Mouse (Mus musculus) stomach, embryonic 16.5 days (tissue): ENCODE results near the gene H3f3b. TPM values are rescaled to one million over a fixed set of nuclear protein-coding genes. Genes with fewer than 3 reads are reported as not detected.

Experiments
- ATAC-seq: fragments of 200-750 bp; cut with Nextera tagmentation; 2 replicates; pipeline ENCODE4 v1.8.0; 2017; ENCODE audit warnings: moderate number of reproducible peaks, moderate TSS enrichment; ENCODE audit not compliant: insufficient read depth, low FRiP score
- H3K27ac ChIP-seq: fragments of 300-500 bp; sonication (generic); 2 replicates; pipeline ENCODE4 v1.5.1; 2014; ENCODE audit warnings: low read length
- H3K27me3 ChIP-seq: fragments of 300-500 bp; sonication (generic); 2 replicates; pipeline ENCODE4 v1.6.1; 2014; ENCODE audit warnings: low read length, control low read depth, mixed read lengths; ENCODE audit not compliant: control insufficient read depth, insufficient read depth
- H3K36me3 ChIP-seq: fragments of 300-500 bp; sonication (generic); 2 replicates; pipeline ENCODE4 v1.6.1; 2014; ENCODE audit warnings: low read length; ENCODE audit not compliant: control insufficient read depth, insufficient read depth
- H3K4me1 ChIP-seq: fragments of 300-500 bp; sonication (generic); 2 replicates; pipeline ENCODE4 v1.6.1; 2014; ENCODE audit warnings: low read length, control low read depth, mixed read lengths; ENCODE audit not compliant: control insufficient read depth, insufficient read depth
- H3K4me2 ChIP-seq: fragments of 300-500 bp; sonication (generic); 2 replicates; pipeline ENCODE4 v1.6.1; 2014; ENCODE audit warnings: low read depth, low read length, mixed read lengths
- H3K4me3 ChIP-seq: fragments of 300-500 bp; sonication (generic); replicated peaks from 2 replicates; pipeline ENCODE4 v1.5.1; 2014; ENCODE audit warnings: mild to moderate bottlenecking, low read length
- H3K9ac ChIP-seq: fragments of 300-500 bp; sonication (generic); 2 replicates; pipeline ENCODE4 v1.6.1; 2014; ENCODE audit warnings: low read length
- H3K9me3 ChIP-seq: fragments of 300-500 bp; sonication (generic); replicated peaks from 2 replicates; pipeline ENCODE4 v1.6.1; 2016; ENCODE audit warnings: low read length, control low read depth; ENCODE audit not compliant: control insufficient read depth
- WGBS: fragments of 180-500 bp; shearing (Covaris S2); extraction: QIAGEN DNeasy Blood & Tissue Kit; methylation state at CpG from one replicate; pipeline ENCODE4 v1.1.7; 2014; 5-methylcytosine and 5-hydroxymethylcytosine counted together
- polyA plus RNA-seq: library from polyadenylated mRNA; unstranded; fragments of >200 nt; fragmentation: Nextera tagmentation; extraction: Ambion mirVana; gene quantifications from 2 replicates; pipeline ENCODE4 v1.2.1, GENCODE M21; 2015

The H3f3b gene
- polyA plus RNA-seq, 1 experiment from 2014 or later = 1,592 TPM

- no peak for ATAC-seq
- Histone ChIP-seq H3K4me1 (no peaks in the 10 kb centered on the region), H3K9ac (0 out of 2 replicates have a peak overlapping the region, but pooled peaks have one; percentile 16), H3K4me2 (no peak overlapping the region), H3K27ac (no peak overlapping the region), H3K36me3 (peaks cover 8% of the 10 kb centered on the region; the same call in 1 of the 2 replicates), H3K9me3 (no peaks in the 10 kb centered on the region), H3K27me3 (no peaks in the 10 kb centered on the region), H3K4me3 (no peak overlapping the region)
- 66% methylated on average over 13 of the region's 13 CpGs for WGBS
Observed at GRCm38 (mm10) chr11:116063562-116063961, 35.8 kb upstream of the H3f3b start.

- Histone ChIP-seq H3K4me2 (no peak overlapping the region), H3K9me3 (no peaks in the 10 kb centered on the region), H3K4me3 (no peak overlapping the region), H3K36me3 (peaks cover 11% of the 10 kb centered on the region), H3K9ac (no peak overlapping the region), H3K27ac (no peak overlapping the region), H3K4me1 (no peaks in the 10 kb centered on the region), H3K27me3 (no peaks in the 10 kb centered on the region)
- ATAC-seq = no peak
- 63% methylated on average over 8 of the region's 8 CpGs for WGBS
Observed at GRCm38 (mm10) chr11:116062521-116062920, 34.8 kb upstream of the H3f3b start.

- Histone ChIP-seq H3K27me3 (no peaks in the 10 kb centered on the region), H3K4me1 (no peaks in the 10 kb centered on the region), H3K4me3 (no peak overlapping the region), H3K4me2 (no peak overlapping the region), H3K27ac (no peak overlapping the region), H3K9me3 (no peaks in the 10 kb centered on the region), H3K9ac (no peak overlapping the region), H3K36me3 (peaks cover 11% of the 10 kb centered on the region)
- ATAC-seq = no peak
- WGBS = 86% methylated on average over 13 of the region's 13 CpGs
Observed at GRCm38 (mm10) chr11:116061641-116062415, 34.1 kb upstream of the H3f3b start.

GRCm38 (mm10) chr11:116060596-116060995 lies 32.8 kb upstream of the H3f3b start:
- peak; percentile 49; the same call in 1 of the 2 replicates for ATAC-seq
- H3K36me3 ChIP-seq = peaks cover 18% of the 10 kb centered on the region
- H3K4me3 ChIP-seq = no peak overlapping the region
- no peak overlapping the region for H3K9ac ChIP-seq
- no peaks in the 10 kb centered on the region for H3K27me3 ChIP-seq
- H3K9me3 ChIP-seq = no peaks in the 10 kb centered on the region
- H3K27ac ChIP-seq = peak overlapping the region; percentile 20; the same call in 1 of the 2 replicates
- no peaks in the 10 kb centered on the region for H3K4me1 ChIP-seq
- H3K4me2 ChIP-seq = no peak overlapping the region
- 68% methylated on average over 9 of the region's 9 CpGs for WGBS

- 90% methylated on average over 11 of the region's 11 CpGs for WGBS
- Histone ChIP-seq H3K27me3 (no peaks in the 10 kb centered on the region), H3K9ac (no peak overlapping the region), H3K9me3 (no peaks in the 10 kb centered on the region), H3K27ac (no peak overlapping the region), H3K4me2 (no peak overlapping the region), H3K4me3 (no peak overlapping the region), H3K4me1 (no peaks in the 10 kb centered on the region), H3K36me3 (peaks cover 18% of the 10 kb centered on the region)
- ATAC-seq = no peak
Observed at GRCm38 (mm10) chr11:116059691-116060025, 31.9 kb upstream of the H3f3b start.

GRCm38 (mm10) chr11:116058868-116059690 lies 31.3 kb upstream of the H3f3b start:
- 84% methylated on average over 17 of the region's 17 CpGs for WGBS
- no peak for ATAC-seq
- H3K9ac ChIP-seq = no peak overlapping the region

GRCm38 (mm10) chr11:116058022-116058614 lies 30.4 kb upstream of the H3f3b start:
- 68% methylated on average over 12 of the region's 12 CpGs for WGBS
- Histone ChIP-seq H3K4me3 (no peak overlapping the region), H3K27ac (no peak overlapping the region), H3K4me1 (no peaks in the 10 kb centered on the region), H3K36me3 (peaks cover 24% of the 10 kb centered on the region), H3K9me3 (no peaks in the 10 kb centered on the region), H3K27me3 (no peaks in the 10 kb centered on the region), H3K9ac (no peak overlapping the region), H3K4me2 (no peak overlapping the region)
- no peak for ATAC-seq

More at GRCm38 (mm10) chr11:116058868-116059690, 31.3 kb upstream of the H3f3b start:
- Histone ChIP-seq H3K4me3 (no peak overlapping the region), H3K27me3 (no peaks in the 10 kb centered on the region), H3K27ac (no peak overlapping the region), H3K4me2 (no peak overlapping the region), H3K9me3 (no peaks in the 10 kb centered on the region), H3K36me3 (peaks cover 18% of the 10 kb centered on the region), H3K4me1 (no peaks in the 10 kb centered on the region)

GRCm38 (mm10) chr11:116057237-116057881 lies 29.6 kb upstream of the H3f3b start:
- no peak overlapping the region for H3K9ac ChIP-seq
- H3K27ac ChIP-seq = no peak overlapping the region
- no peaks in the 10 kb centered on the region for H3K4me1 ChIP-seq
- ATAC-seq = no peak
- no peaks in the 10 kb centered on the region for H3K27me3 ChIP-seq
- H3K36me3 ChIP-seq = peaks cover 30% of the 10 kb centered on the region
- no peak overlapping the region for H3K4me3 ChIP-seq
- H3K9me3 ChIP-seq = no peaks in the 10 kb centered on the region
- WGBS = 85% methylated on average over 4 of the region's 4 CpGs
- H3K4me2 ChIP-seq = no peak overlapping the region
